Mouse (Mus musculus): ENCODE data around the gene Ints1. TPM values are rescaled to one million over a fixed set of nuclear protein-coding genes. Genes with fewer than 3 reads are reported as not detected.

Gene Ints1
- polyA plus RNA-seq, 1 experiment from 2014 or later: 35.4 TPM

DNA sequence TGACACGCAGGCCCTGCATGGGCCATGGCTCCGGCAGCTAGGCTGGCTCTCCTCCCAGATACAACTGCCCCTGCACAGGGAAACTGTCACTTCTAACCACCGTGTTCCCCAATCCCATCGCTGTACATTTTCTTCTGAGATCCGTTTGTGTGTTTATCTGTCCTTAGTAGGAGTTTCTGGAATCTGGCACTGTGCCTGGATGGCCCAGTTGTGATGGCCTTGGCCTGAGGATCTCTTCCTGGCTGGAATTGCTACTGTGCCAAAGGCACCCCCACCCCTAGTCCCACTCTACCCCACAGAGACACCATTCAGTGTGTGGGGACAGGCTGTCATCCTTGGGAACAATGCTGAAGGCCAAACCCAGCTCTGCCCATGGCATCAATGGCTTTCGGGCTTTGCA is 40.5 kb upstream of the Ints1 start:
- 78% methylated on average over 6 of the region's 6 CpGs for WGBS
- Histone ChIP-seq H3K27me3 (ENCODE audit: control insufficient read depth, insufficient read depth, low read length) (no peaks in the 10 kb centered on the region; the same call in 1 of the 2 replicates), H3K4me2 (ENCODE audit: low read depth, low read length) (no peak overlapping the region), H3K4me3 (ENCODE audit: low read depth, low read length) (no peak overlapping the region), H3K9me3 (ENCODE audit: control insufficient read depth, low read length) (no peaks in the 10 kb centered on the region), H3K9ac (replicated peaks; ENCODE audit: low read depth, low read length) (no peak overlapping the region), H3K4me1 (ENCODE audit: control insufficient read depth, insufficient read depth, low read length) (no peaks in the 10 kb centered on the region), H3K27ac (ENCODE audit: low read depth, low read length) (no peak overlapping the region), H3K36me3 (ENCODE audit: control insufficient read depth, insufficient read depth, low read length) (no peaks in the 10 kb centered on the region)
- no peak for ATAC-seq (ENCODE audit: low read depth)

DNA sequence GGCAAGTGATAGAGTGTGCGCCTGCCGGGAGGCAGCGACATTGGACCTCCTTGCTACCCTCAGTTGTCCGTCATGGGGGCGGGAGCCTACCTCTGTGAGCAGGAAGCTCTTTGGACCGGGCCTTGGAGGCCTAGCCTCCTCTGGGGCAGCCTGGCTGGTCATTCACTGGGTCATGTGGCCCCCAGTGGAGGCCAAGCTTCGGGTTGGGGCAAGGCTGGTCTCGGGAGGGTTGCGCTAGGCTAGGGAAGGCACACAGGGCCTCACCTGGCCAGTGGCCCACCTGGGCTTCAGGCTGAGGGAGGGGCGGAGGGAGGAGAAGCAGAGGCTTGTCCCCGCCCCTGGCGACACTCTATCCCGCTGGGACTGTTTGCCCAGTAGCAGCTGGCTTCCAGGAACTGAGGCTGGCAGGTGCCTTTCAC is 38.5 kb upstream of the Ints1 start:
- H3K27ac ChIP-seq (ENCODE audit: low read depth, low read length): no peak overlapping the region
- no peaks in the 10 kb centered on the region for H3K9me3 ChIP-seq (ENCODE audit: control insufficient read depth, low read length)
- H3K4me2 ChIP-seq (ENCODE audit: low read depth, low read length): no peak overlapping the region
- H3K4me3 ChIP-seq (ENCODE audit: low read depth, low read length): no peak overlapping the region
- WGBS: 7% methylated on average over 13 of the region's 13 CpGs
- ATAC-seq (ENCODE audit: low read depth): no peak
- no peaks in the 10 kb centered on the region for H3K4me1 ChIP-seq (ENCODE audit: control insufficient read depth, insufficient read depth, low read length)
- H3K9ac ChIP-seq (replicated peaks; ENCODE audit: low read depth, low read length): no peak overlapping the region
- H3K27me3 ChIP-seq (ENCODE audit: control insufficient read depth, insufficient read depth, low read length): no peaks in the 10 kb centered on the region; the same call in 1 of the 2 replicates
- H3K36me3 ChIP-seq (ENCODE audit: control insufficient read depth, insufficient read depth, low read length): no peaks in the 10 kb centered on the region

DNA sequence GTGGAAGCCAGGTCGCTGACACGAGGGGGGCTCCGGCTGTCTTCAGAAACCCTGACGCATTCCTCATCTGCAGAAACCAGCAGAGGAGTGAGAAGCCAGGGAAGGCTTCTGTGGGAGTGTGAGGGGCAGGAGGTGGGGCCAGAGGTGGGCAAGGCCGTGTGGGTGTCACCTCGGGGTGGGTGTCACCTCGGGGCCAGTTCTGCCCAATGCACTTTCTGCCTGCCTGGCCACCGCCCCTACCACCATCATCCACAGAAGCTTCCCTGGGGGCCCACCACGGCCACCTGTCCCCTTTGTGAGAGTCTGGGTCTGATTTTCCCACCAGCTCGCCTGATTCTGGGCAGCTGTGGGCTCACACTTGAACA is 37.6 kb upstream of the Ints1 start:
- Histone ChIP-seq H3K27ac (ENCODE audit: low read depth, low read length) (no peak overlapping the region), H3K4me1 (ENCODE audit: control insufficient read depth, insufficient read depth, low read length) (no peaks in the 10 kb centered on the region), H3K36me3 (ENCODE audit: control insufficient read depth, insufficient read depth, low read length) (no peaks in the 10 kb centered on the region), H3K4me2 (ENCODE audit: low read depth, low read length) (no peak overlapping the region), H3K9me3 (ENCODE audit: control insufficient read depth, low read length) (no peaks in the 10 kb centered on the region), H3K9ac (replicated peaks; ENCODE audit: low read depth, low read length) (no peak overlapping the region), H3K4me3 (ENCODE audit: low read depth, low read length) (no peak overlapping the region), H3K27me3 (ENCODE audit: control insufficient read depth, insufficient read depth, low read length) (no peaks in the 10 kb centered on the region; the same call in 1 of the 2 replicates)
- no peak for ATAC-seq (ENCODE audit: low read depth)
- WGBS: 58% methylated on average over 10 of the region's 10 CpGs

DNA sequence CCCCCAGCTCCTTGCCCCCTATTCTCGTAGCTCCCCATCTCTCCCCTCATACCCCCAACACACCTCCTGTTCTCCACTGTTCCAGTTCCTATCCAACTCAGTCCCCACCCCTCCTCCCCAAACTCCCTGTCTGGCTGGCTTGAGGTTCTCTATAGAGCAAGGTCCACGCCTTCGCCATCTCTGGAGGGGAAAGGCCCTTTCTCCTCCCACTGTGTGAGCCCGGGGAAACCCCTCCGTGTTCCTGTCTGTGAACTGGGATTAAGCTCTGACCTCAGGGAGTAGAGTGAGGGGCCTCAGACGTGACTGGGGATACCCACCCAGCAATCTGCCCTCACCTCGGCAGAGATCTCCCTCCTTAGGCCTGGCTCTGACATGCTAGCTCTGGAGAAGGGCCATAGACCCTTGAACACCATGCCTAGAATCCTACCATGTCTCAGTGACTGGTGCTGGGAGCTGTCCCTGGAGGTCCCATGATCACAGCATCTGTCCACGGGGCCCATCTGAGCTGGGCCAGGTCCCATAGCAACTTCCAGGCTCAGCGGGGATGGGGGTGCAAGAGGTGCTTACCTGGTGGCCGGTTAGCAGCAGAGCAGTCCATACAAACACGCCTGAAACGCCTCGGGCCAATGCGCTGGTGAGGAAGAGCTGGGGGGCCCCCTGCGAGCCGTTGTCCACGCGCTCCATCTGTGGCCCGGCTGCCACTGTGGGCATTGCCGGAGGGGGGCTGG is 37.1 kb upstream of the Ints1 start:
- 73% methylated on average over 20 of the region's 20 CpGs for WGBS
- Histone ChIP-seq H3K36me3 (ENCODE audit: control insufficient read depth, insufficient read depth, low read length) (no peaks in the 10 kb centered on the region), H3K4me2 (ENCODE audit: low read depth, low read length) (no peak overlapping the region), H3K9ac (replicated peaks; ENCODE audit: low read depth, low read length) (no peak overlapping the region), H3K27me3 (ENCODE audit: control insufficient read depth, insufficient read depth, low read length) (no peaks in the 10 kb centered on the region; the same call in 1 of the 2 replicates), H3K4me1 (ENCODE audit: control insufficient read depth, insufficient read depth, low read length) (no peaks in the 10 kb centered on the region), H3K27ac (ENCODE audit: low read depth, low read length) (no peak overlapping the region), H3K4me3 (ENCODE audit: low read depth, low read length) (no peak overlapping the region), H3K9me3 (ENCODE audit: control insufficient read depth, low read length) (no peaks in the 10 kb centered on the region)
- no peak for ATAC-seq (ENCODE audit: low read depth)

DNA sequence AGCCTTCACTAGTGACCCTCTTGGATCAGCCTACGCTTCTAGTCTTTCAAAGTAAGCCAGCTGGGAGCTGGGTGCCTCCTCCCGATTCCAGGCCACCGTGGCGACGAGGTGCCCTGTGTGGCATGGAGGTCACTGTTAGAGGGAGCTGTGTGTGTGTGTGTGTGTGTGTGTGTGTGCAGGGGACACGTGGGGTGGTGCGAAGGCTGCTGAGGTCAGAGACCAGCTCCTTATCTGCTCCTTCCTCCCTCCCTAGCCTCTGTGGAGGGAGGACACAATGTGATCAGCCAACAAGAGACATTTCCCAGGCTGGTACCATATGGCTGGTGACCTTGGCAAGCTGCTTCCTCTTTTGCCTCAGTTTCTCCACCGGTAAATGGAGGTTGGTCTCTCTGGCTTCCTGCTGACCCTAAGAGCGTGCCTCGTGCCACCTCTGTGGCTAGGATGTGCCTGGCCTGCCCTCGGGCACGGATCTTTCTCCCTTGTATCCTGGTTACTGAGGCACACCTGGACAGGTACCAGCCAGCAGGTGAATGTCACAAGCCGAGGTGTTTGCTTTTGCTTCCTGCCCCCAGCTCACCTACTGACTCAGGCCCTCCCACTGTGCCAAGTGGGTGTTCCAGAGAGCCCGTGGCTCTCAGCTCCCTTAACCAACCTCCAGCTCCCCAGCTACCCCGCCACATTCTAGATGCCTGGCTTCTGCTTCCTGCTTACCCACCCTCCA is 36.4 kb upstream of the Ints1 start:
- ATAC-seq (ENCODE audit: low read depth): no peak
- no peak overlapping the region for H3K4me2 ChIP-seq (ENCODE audit: low read depth, low read length)
- no peaks in the 10 kb centered on the region for H3K9me3 ChIP-seq (ENCODE audit: control insufficient read depth, low read length)
- H3K36me3 ChIP-seq (ENCODE audit: control insufficient read depth, insufficient read depth, low read length): no peaks in the 10 kb centered on the region
- H3K9ac ChIP-seq (replicated peaks; ENCODE audit: low read depth, low read length): no peak overlapping the region
- H3K27ac ChIP-seq (ENCODE audit: low read depth, low read length): no peak overlapping the region
- WGBS: 82% methylated on average over 15 of the region's 15 CpGs
- no peak overlapping the region for H3K4me3 ChIP-seq (ENCODE audit: low read depth, low read length)
- H3K4me1 ChIP-seq (ENCODE audit: control insufficient read depth, insufficient read depth, low read length): no peaks in the 10 kb centered on the region
- H3K27me3 ChIP-seq (ENCODE audit: control insufficient read depth, insufficient read depth, low read length): no peaks in the 10 kb centered on the region; the same call in 1 of the 2 replicates

DNA sequence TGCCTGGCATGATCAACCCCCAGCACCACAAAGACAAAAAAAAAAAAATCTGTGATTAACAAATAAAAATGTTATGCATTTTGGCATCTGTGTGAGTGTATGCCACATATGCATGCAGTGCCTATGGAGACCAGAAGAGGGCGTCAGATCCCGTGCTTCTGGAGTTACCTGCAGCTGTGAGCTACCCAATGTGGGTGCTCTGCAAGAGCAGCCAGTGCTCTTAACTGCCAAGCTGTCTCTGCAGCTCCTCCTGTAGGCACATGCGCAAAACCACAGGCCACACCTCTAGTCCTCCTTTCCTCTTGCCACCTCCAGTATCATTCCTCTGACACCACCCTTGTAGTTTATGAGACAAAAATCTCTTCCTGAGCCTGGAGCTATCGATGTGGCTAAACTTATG is 33.9 kb upstream of the Ints1 start:
- Histone ChIP-seq H3K4me1 (ENCODE audit: control insufficient read depth, insufficient read depth, low read length) (no peaks in the 10 kb centered on the region), H3K9ac (replicated peaks; ENCODE audit: low read depth, low read length) (no peak overlapping the region), H3K4me2 (ENCODE audit: low read depth, low read length) (no peak overlapping the region), H3K36me3 (ENCODE audit: control insufficient read depth, insufficient read depth, low read length) (no peaks in the 10 kb centered on the region), H3K27ac (ENCODE audit: low read depth, low read length) (no peak overlapping the region), H3K4me3 (ENCODE audit: low read depth, low read length) (no peak overlapping the region), H3K9me3 (ENCODE audit: control insufficient read depth, low read length) (no peaks in the 10 kb centered on the region), H3K27me3 (ENCODE audit: control insufficient read depth, insufficient read depth, low read length) (no peaks in the 10 kb centered on the region)
- no peak for ATAC-seq (ENCODE audit: low read depth)
- WGBS: 55% methylated on average over 4 of the region's 4 CpGs

DNA sequence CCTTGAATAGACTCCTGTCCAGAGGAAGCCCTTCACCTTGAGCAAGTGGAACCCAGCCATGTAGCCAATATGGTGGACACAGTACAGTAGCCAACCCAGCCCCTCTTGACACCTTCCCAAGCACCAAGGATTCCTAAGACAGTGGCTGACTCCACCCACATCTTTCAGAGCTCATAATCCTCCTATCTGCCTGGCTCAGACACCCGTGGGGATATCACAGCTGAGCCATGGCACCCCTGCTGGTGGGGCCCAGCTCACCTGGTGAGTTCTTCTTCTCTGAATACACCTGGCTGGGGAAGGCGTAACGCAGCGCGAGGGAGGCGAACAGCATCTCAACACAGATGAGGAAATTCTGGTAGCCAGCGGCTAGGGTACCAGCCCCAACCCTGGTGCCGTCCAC is 30.4 kb upstream of the Ints1 start:
- H3K9me3 ChIP-seq (ENCODE audit: control insufficient read depth, low read length): no peaks in the 10 kb centered on the region
- no peak for ATAC-seq (ENCODE audit: low read depth)
- peaks cover 3% of the 10 kb centered on the region; the same call in 1 of the 2 replicates for H3K4me1 ChIP-seq (ENCODE audit: control insufficient read depth, insufficient read depth, low read length)
- H3K4me3 ChIP-seq (ENCODE audit: low read depth, low read length): no peak overlapping the region
- no peaks in the 10 kb centered on the region for H3K36me3 ChIP-seq (ENCODE audit: control insufficient read depth, insufficient read depth, low read length)
- no peak overlapping the region for H3K27ac ChIP-seq (ENCODE audit: low read depth, low read length)
- no peak overlapping the region for H3K4me2 ChIP-seq (ENCODE audit: low read depth, low read length)
- no peak overlapping the region for H3K9ac ChIP-seq (replicated peaks; ENCODE audit: low read depth, low read length)
- no peaks in the 10 kb centered on the region for H3K27me3 ChIP-seq (ENCODE audit: control insufficient read depth, insufficient read depth, low read length)
- 90% methylated on average over 8 of the region's 8 CpGs for WGBS

DNA sequence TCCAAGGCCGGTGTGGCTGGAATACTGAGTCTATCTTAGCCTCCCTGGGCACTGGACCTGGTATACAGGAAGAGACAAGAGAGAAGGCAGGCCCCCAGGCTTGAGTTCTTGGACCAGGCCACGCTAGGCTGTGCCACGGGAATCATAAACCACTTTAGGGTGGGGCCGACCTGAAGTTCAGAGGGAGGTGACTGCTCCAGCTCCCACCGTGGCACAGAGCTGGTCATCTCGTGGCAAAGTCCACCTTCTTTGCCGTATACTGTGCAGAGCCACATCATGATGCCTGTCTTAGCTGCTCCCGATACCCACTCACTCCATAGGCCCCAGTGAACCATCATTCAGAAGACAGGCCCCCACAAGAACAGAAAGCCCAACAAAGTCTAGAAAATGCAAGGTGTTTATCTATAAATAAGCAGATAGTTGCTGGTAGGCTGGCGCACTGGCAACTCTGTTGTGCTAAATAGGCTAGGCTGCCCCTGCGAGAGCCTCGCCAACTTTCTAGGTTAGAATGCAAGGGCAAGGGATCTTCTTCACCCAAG is 29.2 kb upstream of the Ints1 start:
- peaks cover 3% of the 10 kb centered on the region; the same call in 1 of the 2 replicates for H3K4me1 ChIP-seq (ENCODE audit: control insufficient read depth, insufficient read depth, low read length)
- no peaks in the 10 kb centered on the region for H3K27me3 ChIP-seq (ENCODE audit: control insufficient read depth, insufficient read depth, low read length)
- no peak overlapping the region for H3K4me2 ChIP-seq (ENCODE audit: low read depth, low read length)
- no peak overlapping the region for H3K4me3 ChIP-seq (ENCODE audit: low read depth, low read length)
- ATAC-seq (ENCODE audit: low read depth): no peak
- 91% methylated on average over 11 of the region's 11 CpGs for WGBS
- 0 out of 2 replicates have a peak, but pooled peaks cover 3% of the 10 kb centered on the region for H3K36me3 ChIP-seq (ENCODE audit: control insufficient read depth, insufficient read depth, low read length)
- no peaks in the 10 kb centered on the region for H3K9me3 ChIP-seq (ENCODE audit: control insufficient read depth, low read length)
- H3K27ac ChIP-seq (ENCODE audit: low read depth, low read length): no peak overlapping the region
- no peak overlapping the region for H3K9ac ChIP-seq (replicated peaks; ENCODE audit: low read depth, low read length)

DNA sequence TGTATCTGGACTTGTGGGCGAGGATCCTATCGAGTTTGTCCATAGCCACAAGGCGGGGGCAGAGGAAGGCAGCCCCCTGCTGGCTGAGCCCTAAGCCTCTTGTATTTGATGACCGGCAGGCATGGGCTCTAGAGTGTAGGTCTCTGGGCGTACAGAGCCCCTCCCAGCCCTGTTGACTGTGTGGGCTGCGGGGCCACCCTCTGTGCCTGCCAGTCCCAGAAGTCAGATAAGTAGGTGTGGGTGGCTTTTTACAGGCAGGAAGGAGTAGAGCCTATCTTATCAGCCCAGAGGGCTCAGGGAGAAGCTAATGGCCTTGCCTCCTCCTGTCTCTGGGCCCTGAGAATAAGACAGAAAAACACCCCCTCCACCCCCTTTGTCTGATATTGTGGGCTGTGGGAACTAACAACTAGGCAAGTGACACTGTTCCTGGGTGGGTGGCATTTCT is 28.7 kb upstream of the Ints1 start:
- Histone ChIP-seq H3K27me3 (ENCODE audit: control insufficient read depth, insufficient read depth, low read length) (no peaks in the 10 kb centered on the region), H3K9me3 (ENCODE audit: control insufficient read depth, low read length) (no peaks in the 10 kb centered on the region), H3K4me2 (ENCODE audit: low read depth, low read length) (no peak overlapping the region), H3K27ac (ENCODE audit: low read depth, low read length) (no peak overlapping the region), H3K9ac (replicated peaks; ENCODE audit: low read depth, low read length) (no peak overlapping the region), H3K4me3 (ENCODE audit: low read depth, low read length) (no peak overlapping the region), H3K36me3 (ENCODE audit: control insufficient read depth, insufficient read depth, low read length) (0 out of 2 replicates have a peak, but pooled peaks cover 3% of the 10 kb centered on the region), H3K4me1 (ENCODE audit: control insufficient read depth, insufficient read depth, low read length) (peaks cover 5% of the 10 kb centered on the region)
- no peak for ATAC-seq (ENCODE audit: low read depth)
- WGBS: 13% methylated on average over 6 of the region's 6 CpGs
